Mouse (Mus musculus): Measurements from ENCODE around the gene Scarb1. TPM values are rescaled to one million over a fixed set of nuclear protein-coding genes. Genes with fewer than 3 reads are reported as not detected.

The Scarb1 gene
- polyA plus RNA-seq (2014; fragmentation: Illumina TruSeq; extraction: RNeasy Lipid Tissue Mini Kit (QIAGEN cat#74804); ENCODE audit: low read depth, low replicate concordance), result 187 TPM

DNA sequence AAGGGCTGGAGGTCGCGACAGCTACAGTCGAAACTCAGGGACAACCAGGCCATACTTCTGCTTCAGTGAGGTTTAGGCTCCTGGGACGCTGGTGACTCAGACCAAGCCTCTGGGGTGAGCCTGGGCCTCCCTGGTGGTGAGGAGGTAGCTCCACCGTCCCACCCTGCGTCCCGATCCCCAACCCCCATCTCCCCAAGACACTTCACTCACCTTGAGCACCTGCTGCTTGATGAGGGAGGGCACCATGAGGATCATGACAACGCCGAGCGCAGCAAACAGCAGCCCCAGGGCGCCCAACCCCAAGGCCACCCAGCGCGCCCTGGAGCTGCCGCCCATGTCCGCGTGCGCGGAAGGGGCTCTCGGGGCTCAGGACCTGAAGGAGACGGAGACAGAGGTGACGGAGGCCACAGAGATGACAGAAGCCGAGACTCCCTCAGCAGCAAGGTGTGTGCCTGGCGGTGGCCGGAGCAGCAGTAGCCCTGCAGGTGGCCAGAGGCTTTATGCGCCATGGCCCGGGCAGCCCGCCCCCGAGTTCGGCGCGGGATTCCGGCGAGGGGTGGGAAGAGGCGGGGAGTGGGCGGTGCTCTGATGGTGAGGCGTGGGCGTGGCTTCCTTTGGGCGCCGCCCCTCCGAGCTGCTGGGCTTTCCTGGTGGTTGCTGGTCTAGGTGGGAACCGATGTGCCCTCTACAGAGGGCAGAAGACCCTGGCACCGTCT, at the start of gene Scarb1:
Gene Scarb1 (minus strand): TSS at position 548 of the 716 bp plus-strand sequence.

DNA sequence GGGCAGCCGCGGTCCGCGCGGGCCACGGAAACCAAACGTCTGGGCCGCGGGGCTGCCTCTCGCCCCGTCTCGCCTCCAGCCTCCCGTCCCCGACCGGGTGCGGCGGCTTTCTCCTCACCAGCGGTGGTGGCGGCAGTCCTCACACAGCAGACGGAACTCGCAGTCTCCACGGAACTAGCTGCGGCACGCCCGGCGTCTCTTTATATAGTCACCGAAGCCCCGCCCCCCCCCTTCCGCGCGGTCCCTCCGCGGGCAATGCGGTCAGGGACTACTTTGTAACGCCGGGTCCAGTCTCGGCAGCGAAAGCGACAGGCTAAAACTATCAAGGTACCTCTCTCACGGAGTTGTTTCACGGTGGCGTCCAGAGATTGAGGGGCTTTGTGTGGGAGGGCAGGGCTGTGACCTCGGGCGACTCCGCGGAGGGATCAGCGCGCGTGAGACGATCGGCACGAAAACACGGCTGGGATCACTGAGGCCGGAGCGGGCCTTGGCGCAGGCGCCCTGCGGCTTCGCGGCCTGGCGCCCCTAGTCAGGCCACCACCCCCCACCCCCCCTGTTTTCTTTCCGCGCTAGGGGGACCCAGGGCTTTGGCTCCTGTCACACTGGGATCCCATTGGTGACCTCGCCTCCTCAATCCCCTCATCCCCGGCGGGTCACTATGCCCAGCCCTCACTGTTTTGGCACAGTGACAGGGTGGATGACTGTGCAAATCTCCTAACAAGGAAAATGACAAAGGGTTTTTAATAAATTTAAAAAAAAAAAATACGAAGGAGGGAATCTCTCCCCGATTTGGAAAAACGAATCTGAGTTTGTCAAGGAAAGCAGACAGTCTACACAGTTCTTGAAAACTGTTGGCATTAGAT, 48.9 kb upstream of the Scarb1 start, which contains the start of gene Ubc:
Gene Ubc (minus strand): TSS at position 624 of the 863 bp plus-strand sequence.

DNA sequence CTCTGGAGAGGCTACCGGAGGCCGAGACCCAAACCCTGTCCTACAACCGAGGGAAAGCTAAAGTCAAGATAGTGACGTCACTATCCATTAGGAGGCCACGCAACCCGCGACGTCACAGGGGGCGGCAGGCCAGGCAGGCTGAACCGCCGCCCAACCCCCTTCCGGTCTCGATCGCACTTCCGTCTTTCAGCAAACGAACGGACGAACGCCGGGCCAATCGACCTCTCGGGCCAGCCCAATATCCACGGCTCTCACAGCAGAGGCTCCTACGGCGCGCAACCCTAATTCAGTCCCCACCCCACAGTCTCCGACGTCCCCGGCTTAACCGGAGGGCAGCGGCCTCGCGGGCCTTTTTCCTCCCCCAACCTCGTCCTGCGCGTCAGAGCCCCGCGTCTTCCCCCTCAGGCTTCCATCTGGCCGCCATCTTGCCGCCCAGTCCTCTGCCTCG, 48.3 kb upstream of the Scarb1 start, which contains the start of gene Gm10382:
Gene Gm10382 (plus strand): TSS at position 192 of the 448 bp plus-strand sequence.

Other genes starting within 250 kb of the Scarb1 start
- 2.4 TPM for gene Ncor2, start 161.9 kb downstream of the Scarb1 start, polyA plus RNA-seq (2014; fragmentation: Illumina TruSeq; extraction: RNeasy Lipid Tissue Mini Kit (QIAGEN cat#74804); ENCODE audit: low read depth, low replicate concordance)
- not detected for gene Gm10382, start 48.2 kb upstream of the Scarb1 start, polyA plus RNA-seq (2014; fragmentation: Illumina TruSeq; extraction: RNeasy Lipid Tissue Mini Kit (QIAGEN cat#74804); ENCODE audit: low read depth, low replicate concordance)
- gene Ubc, start 49.1 kb upstream of the Scarb1 start, polyA plus RNA-seq (2014; fragmentation: Illumina TruSeq; extraction: RNeasy Lipid Tissue Mini Kit (QIAGEN cat#74804); ENCODE audit: low read depth, low replicate concordance), result 33.1 TPM
- gene Dhx37, start 93.0 kb upstream of the Scarb1 start, polyA plus RNA-seq (2014; fragmentation: Illumina TruSeq; extraction: RNeasy Lipid Tissue Mini Kit (QIAGEN cat#74804); ENCODE audit: low read depth, low replicate concordance), result 8.5 TPM
- gene Bri3bp, start 100.5 kb upstream of the Scarb1 start, polyA plus RNA-seq (2014; fragmentation: Illumina TruSeq; extraction: RNeasy Lipid Tissue Mini Kit (QIAGEN cat#74804); ENCODE audit: low read depth, low replicate concordance), result 12.8 TPM
- 4.7 TPM for gene Aacs, start 134.7 kb upstream of the Scarb1 start, polyA plus RNA-seq (2014; fragmentation: Illumina TruSeq; extraction: RNeasy Lipid Tissue Mini Kit (QIAGEN cat#74804); ENCODE audit: low read depth, low replicate concordance)
- 4.1 TPM for gene Tmem132b, start 190.7 kb upstream of the Scarb1 start, polyA plus RNA-seq (2014; fragmentation: Illumina TruSeq; extraction: RNeasy Lipid Tissue Mini Kit (QIAGEN cat#74804); ENCODE audit: low read depth, low replicate concordance)